Mouse (Mus musculus) cortical plate, adult 2 months (tissue): ENCODE results near the gene Tdpoz1.
"Not testable (repeated sequence)": the region's sequence is repeated elsewhere in the genome, so short reads cannot be mapped to it uniquely, and the experiment has no call there.

Source experiments
- CTCF ChIP-seq: fragments of 200-500 bp; IDR thresholded peaks from 2 replicates; pipeline ENCODE4 v1.5.1; 2011; ENCODE audit warnings: mild to moderate bottlenecking, control low read depth, low read length; ENCODE audit not compliant: insufficient read depth; ENCODE audit errors: extremely low read depth
- POLR2A ChIP-seq: fragments of 200-500 bp; IDR thresholded peaks from 2 replicates; pipeline ENCODE4 v1.6.1; 2011; ENCODE audit warnings: mild to moderate bottlenecking, low read length, control low read depth; ENCODE audit not compliant: insufficient read depth; ENCODE audit errors: extremely low read depth

- not testable (repeated sequence) for TF ChIP-seq POLR2A, CTCF
These were observed 16.9 kb upstream of the Tdpoz1 start, which contains the start of gene Gm37596 for GRCm38 (mm10) chr3:93692970-93693369.
